Mouse (Mus musculus) midbrain, embryonic 16.5 days (tissue): Measurements from ENCODE around the gene Drd2. TPM values are rescaled to one million over a fixed set of nuclear protein-coding genes. Genes with fewer than 3 reads are reported as not detected.

Experiments
- ATAC-seq: fragments of 200-750 bp; cut with Nextera tagmentation; 2 replicates; pipeline ENCODE4 v1.8.0; 2017; ENCODE audit warnings: moderate TSS enrichment
- H3K27ac ChIP-seq: fragments of 300-500 bp; sonication (generic); 2 replicates; pipeline ENCODE4 v1.5.1; 2014; ENCODE audit warnings: mild to moderate bottlenecking, low read length, mixed read lengths
- H3K27me3 ChIP-seq: fragments of 300-500 bp; sonication (generic); 2 replicates; pipeline ENCODE4 v1.6.1; 2014; ENCODE audit warnings: low read depth, low read length, mixed read lengths; ENCODE audit not compliant: control insufficient read depth, insufficient read depth
- H3K36me3 ChIP-seq: fragments of 300-500 bp; sonication (generic); 2 replicates; pipeline ENCODE4 v1.6.1; 2014; ENCODE audit warnings: mild to moderate bottlenecking, low read length, moderate library complexity, mixed read lengths; ENCODE audit not compliant: control insufficient read depth, insufficient read depth
- H3K4me1 ChIP-seq: fragments of 300-500 bp; sonication (generic); 2 replicates; pipeline ENCODE4 v1.6.1; 2014; ENCODE audit warnings: mild to moderate bottlenecking, low read length, mixed read lengths; ENCODE audit not compliant: control insufficient read depth, insufficient read depth
- H3K4me2 ChIP-seq: fragments of 300-500 bp; sonication (generic); 2 replicates; pipeline ENCODE4 v1.6.1; 2014; ENCODE audit warnings: mild to moderate bottlenecking, low read length, mixed read lengths
- H3K4me3 ChIP-seq: fragments of 300-500 bp; sonication (generic); 2 replicates; pipeline ENCODE4 v1.5.1; 2014; ENCODE audit warnings: low read depth, mild to moderate bottlenecking, low read length, moderate library complexity, mixed read lengths
- H3K9ac ChIP-seq: fragments of 300-500 bp; sonication (generic); 2 replicates; pipeline ENCODE4 v1.6.1; 2014; ENCODE audit warnings: low read depth, low read length, mixed read lengths
- H3K9me3 ChIP-seq: fragments of 300-500 bp; sonication (generic); replicated peaks from 2 replicates; pipeline ENCODE4 v1.6.1; 2014; ENCODE audit warnings: mild to moderate bottlenecking, low read length, mixed read lengths; ENCODE audit not compliant: control insufficient read depth, poor library complexity, severe bottlenecking
- WGBS: fragments of 180-500 bp; shearing (Covaris S2); extraction: QIAGEN DNeasy Blood & Tissue Kit; methylation state at CpG from one replicate; pipeline ENCODE4 v1.1.7; 2014; 5-methylcytosine and 5-hydroxymethylcytosine counted together
- polyA plus RNA-seq: library from polyadenylated mRNA; unstranded; fragments of >200 nt; fragmentation: Nextera tagmentation; extraction: Ambion mirVana; gene quantifications from 2 replicates; pipeline ENCODE4 v1.2.1, GENCODE M21; 2015

The Drd2 gene
- 5.6 and 8.6 TPM in 2 replicates for polyA plus RNA-seq

GRCm38 (mm10) chr9:49340136-49341043, at the start of gene Drd2:
TSS of gene Drd2 (plus strand) at chr9:49340627.
- H3K36me3 ChIP-seq = no peaks in the 10 kb centered on the region
- H3K4me1 ChIP-seq = peaks cover 7% of the 10 kb centered on the region
- under 1% methylated on average over 61 of the region's 84 CpGs for WGBS
- peak within 1 kb of the TSS; percentile 53 for H3K9ac ChIP-seq
- H3K9me3 ChIP-seq = no peaks in the 10 kb centered on the region
- H3K27ac ChIP-seq = no peak within 1 kb of the TSS
- peak within 1 kb of the TSS; percentile 64 for H3K4me3 ChIP-seq
- H3K4me2 ChIP-seq = peak within 1 kb of the TSS; percentile 91
- peaks cover 22% of the 10 kb centered on the region for H3K27me3 ChIP-seq
- peak; percentile 91 for ATAC-seq

GRCm38 (mm10) chr9:49295101-49295500, 45.3 kb upstream of the Drd2 start:
- WGBS = 70% methylated on average over 1 of the region's 1 CpGs
- ATAC-seq = no peak

GRCm38 (mm10) chr9:49307576-49307975, 32.9 kb upstream of the Drd2 start:
- H3K4me1 ChIP-seq = no peaks in the 10 kb centered on the region
- no peaks in the 10 kb centered on the region for H3K27me3 ChIP-seq
- 71% methylated on average over 3 of the region's 3 CpGs for WGBS

More at GRCm38 (mm10) chr9:49295101-49295500, 45.3 kb upstream of the Drd2 start:
- Histone ChIP-seq H3K27me3 (no peaks in the 10 kb centered on the region), H3K4me2 (no peak overlapping the region), H3K9ac (no peak overlapping the region), H3K36me3 (no peaks in the 10 kb centered on the region), H3K4me1 (no peaks in the 10 kb centered on the region), H3K27ac (no peak overlapping the region), H3K9me3 (no peaks in the 10 kb centered on the region), H3K4me3 (no peak overlapping the region)

GRCm38 (mm10) chr9:49310821-49311220, 29.6 kb upstream of the Drd2 start:
- Histone ChIP-seq H3K4me3 (no peak overlapping the region), H3K4me2 (no peak overlapping the region), H3K4me1 (no peaks in the 10 kb centered on the region), H3K9ac (no peak overlapping the region), H3K9me3 (no peaks in the 10 kb centered on the region), H3K36me3 (no peaks in the 10 kb centered on the region), H3K27ac (no peak overlapping the region), H3K27me3 (no peaks in the 10 kb centered on the region)
- WGBS = 61% methylated on average over 4 of the region's 4 CpGs
- ATAC-seq = no peak

More at GRCm38 (mm10) chr9:49307576-49307975, 32.9 kb upstream of the Drd2 start:
- H3K4me3 ChIP-seq = no peak overlapping the region
- ATAC-seq = no peak
- H3K4me2 ChIP-seq = no peak overlapping the region
- H3K9me3 ChIP-seq = no peaks in the 10 kb centered on the region
- H3K36me3 ChIP-seq = no peaks in the 10 kb centered on the region
- no peak overlapping the region for H3K27ac ChIP-seq
- H3K9ac ChIP-seq = no peak overlapping the region

- Histone ChIP-seq H3K27ac (no peak overlapping the region), H3K9ac (no peak overlapping the region), H3K27me3 (no peaks in the 10 kb centered on the region), H3K4me3 (no peak overlapping the region), H3K4me2 (no peak overlapping the region), H3K4me1 (no peaks in the 10 kb centered on the region), H3K9me3 (no peaks in the 10 kb centered on the region), H3K36me3 (no peaks in the 10 kb centered on the region)
- ATAC-seq = no peak
Observed at GRCm38 (mm10) chr9:49318638-49319037, 21.8 kb upstream of the Drd2 start.

- no peak; the same call in 1 of the 2 replicates for ATAC-seq
- peak overlapping the region; percentile 91 for H3K4me2 ChIP-seq
- no peaks in the 10 kb centered on the region for H3K36me3 ChIP-seq
- H3K4me3 ChIP-seq = peak overlapping the region; percentile 64
- peak overlapping the region; percentile 53 for H3K9ac ChIP-seq
- H3K27ac ChIP-seq = no peak overlapping the region
- peaks cover 7% of the 10 kb centered on the region for H3K4me1 ChIP-seq
- WGBS = under 1% methylated on average over 10 of the region's 10 CpGs
- H3K27me3 ChIP-seq = peaks cover 22% of the 10 kb centered on the region
- no peaks in the 10 kb centered on the region for H3K9me3 ChIP-seq
Observed at GRCm38 (mm10) chr9:49341044-49341365, 578 bp downstream of the Drd2 start.

GRCm38 (mm10) chr9:49365763-49366162, 25.3 kb downstream of the Drd2 start:
- Histone ChIP-seq H3K9ac (no peak overlapping the region), H3K4me3 (no peak overlapping the region), H3K36me3 (no peaks in the 10 kb centered on the region), H3K27me3 (no peaks in the 10 kb centered on the region), H3K9me3 (no peaks in the 10 kb centered on the region), H3K4me1 (0 out of 2 replicates have a peak, but pooled peaks cover 2% of the 10 kb centered on the region), H3K27ac (no peak overlapping the region), H3K4me2 (no peak overlapping the region)
- 27% methylated on average over 5 of the region's 5 CpGs for WGBS
- ATAC-seq = no peak

GRCm38 (mm10) chr9:49373946-49374345, 33.5 kb downstream of the Drd2 start:
- 90% methylated on average over 2 of the region's 2 CpGs for WGBS
- H3K4me3 ChIP-seq = no peak overlapping the region
- H3K9ac ChIP-seq = no peak overlapping the region
- no peak for ATAC-seq
- H3K36me3 ChIP-seq = no peaks in the 10 kb centered on the region
- H3K27me3 ChIP-seq = no peaks in the 10 kb centered on the region
- H3K4me2 ChIP-seq = no peak overlapping the region
- H3K4me1 ChIP-seq = no peaks in the 10 kb centered on the region
- no peaks in the 10 kb centered on the region; the same call in 1 of the 2 replicates for H3K9me3 ChIP-seq
- H3K27ac ChIP-seq = no peak overlapping the region

GRCm38 (mm10) chr9:49379962-49380361, 39.5 kb downstream of the Drd2 start:
- H3K4me1 ChIP-seq = no peaks in the 10 kb centered on the region
- no peak for ATAC-seq
- no peak overlapping the region for H3K9ac ChIP-seq
- WGBS = 90% methylated on average over 4 of the region's 4 CpGs
- H3K4me2 ChIP-seq = no peak overlapping the region
- H3K36me3 ChIP-seq = no peaks in the 10 kb centered on the region
- H3K27ac ChIP-seq = no peak overlapping the region
- H3K4me3 ChIP-seq = no peak overlapping the region
- no peaks in the 10 kb centered on the region for H3K27me3 ChIP-seq
- H3K9me3 ChIP-seq = no peaks in the 10 kb centered on the region
